Mouse (Mus musculus) skeletal muscle tissue, postnatal 0 days (tissue): Measurements from ENCODE around the gene Gm6408. TPM values are rescaled to one million over a fixed set of nuclear protein-coding genes. Genes with fewer than 3 reads are reported as not detected.

Experiments
- polyA plus RNA-seq: library from polyadenylated mRNA; unstranded; fragments of >200 nt; fragmentation: Nextera tagmentation; extraction: Ambion mirVana; gene quantifications from 2 replicates; pipeline ENCODE4 v1.2.1, GENCODE M21; 2015

Gene Gm6408
- not detected in 2 replicates for polyA plus RNA-seq

GRCm38 (mm10) chr5:146481665-146482064, at the start of gene Gm6408:
Gene Gm6408 (plus strand): TSS chr5:146481965.

GRCm38 (mm10) chr5:146491063-146491462, 9.3 kb downstream of the Gm6408 start, which contains the start of gene Gm6370:
Gene Gm6370 (plus strand): TSS chr5:146491363.

GRCm38 (mm10) chr5:146502099-146502498, 20.3 kb downstream of the Gm6408 start, which contains the start of gene 4930449I24Rik:
Gene 4930449I24Rik (plus strand): TSS chr5:146502399.

GRCm38 (mm10) chr5:146513823-146514222, 32.1 kb downstream of the Gm6408 start, which contains the start of gene Gm3402:
Gene Gm3402 (plus strand): TSS chr5:146514123.

GRCm38 (mm10) chr5:146525501-146525900, 43.7 kb downstream of the Gm6408 start, which contains the start of gene Gm3404:
Gene Gm3404 (plus strand): TSS chr5:146525801.

Other genes with a start within 250 kb of the Gm6408 start
- gene Wasf3, start 97.0 kb upstream of the Gm6408 start, polyA plus RNA-seq = 0.23 and 0.32 TPM in 2 replicates
- gene Gm6370, start 9.4 kb downstream of the Gm6408 start, polyA plus RNA-seq = not detected in 2 replicates
- not detected in 2 replicates for gene 4930449I24Rik, start 20.4 kb downstream of the Gm6408 start, polyA plus RNA-seq
- not detected in 2 replicates for gene Gm3402, start 32.2 kb downstream of the Gm6408 start, polyA plus RNA-seq
- not detected in 2 replicates for gene Gm3404, start 43.8 kb downstream of the Gm6408 start, polyA plus RNA-seq
- not detected in 2 replicates for gene Gm3409, start 55.7 kb downstream of the Gm6408 start, polyA plus RNA-seq
- not detected in 2 replicates for gene Gm3415, start 74.2 kb downstream of the Gm6408 start, polyA plus RNA-seq
- 0.09 TPM in 1 of 2 replicates, not detected in the other for gene Gpr12, start 103.3 kb downstream of the Gm6408 start, polyA plus RNA-seq